Mouse (Mus musculus): ENCODE data around the gene 1700123O20Rik.

The 1700123O20Rik gene

DNA sequence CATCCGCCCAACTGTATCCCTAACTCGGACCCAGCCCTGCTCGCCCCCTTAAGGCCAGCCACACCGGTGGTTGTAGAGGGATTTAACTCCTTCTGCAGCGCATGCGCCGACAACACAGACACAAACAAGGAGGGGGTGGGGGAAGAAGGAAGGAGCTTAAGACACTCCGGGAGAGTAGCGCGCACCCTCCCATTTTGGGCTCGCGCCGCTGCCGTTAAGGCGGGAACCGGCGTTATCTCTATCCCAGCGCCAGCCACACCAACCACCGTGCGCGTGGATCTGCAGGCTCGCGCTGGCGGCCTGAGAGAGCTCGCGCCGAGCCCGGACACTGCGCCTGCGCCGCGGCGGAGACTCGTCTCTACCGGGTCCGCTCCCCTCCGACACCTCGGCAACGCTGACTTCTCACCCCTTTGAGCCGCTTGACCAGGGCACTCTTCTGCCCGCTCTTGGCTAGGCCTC lies at the start of gene 1700123O20Rik:
Gene 1700123O20Rik (plus strand): TSS at position 154 of the 459 bp plus-strand sequence.
- DNase-seq (ENCODE audit: low spot score in 2 of 2) = peak; percentile 87 to 89

DNA sequence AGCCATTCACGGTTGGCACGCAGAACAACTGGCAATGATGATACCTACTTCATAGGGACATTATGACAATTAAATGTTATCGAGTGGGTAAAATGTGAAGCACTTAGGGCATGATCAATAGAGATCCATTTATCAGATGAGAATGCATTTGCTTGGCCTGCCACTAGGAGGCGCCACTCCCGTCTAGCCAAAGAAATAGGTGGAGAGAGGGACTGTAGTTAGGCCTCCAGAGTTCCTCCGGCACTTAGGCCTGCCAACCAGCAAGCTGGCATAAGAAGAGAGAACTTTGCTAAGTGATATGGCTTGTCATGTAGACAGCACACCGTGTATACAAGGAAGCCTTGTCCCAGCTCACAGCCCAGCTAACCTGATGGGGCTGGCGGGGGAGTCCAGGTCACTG lies 49.1 kb upstream of the 1700123O20Rik start:
- peak in 1 of 2 experiments; percentile 59 for DNase-seq (ENCODE audit: low spot score in 2 of 2)

DNA sequence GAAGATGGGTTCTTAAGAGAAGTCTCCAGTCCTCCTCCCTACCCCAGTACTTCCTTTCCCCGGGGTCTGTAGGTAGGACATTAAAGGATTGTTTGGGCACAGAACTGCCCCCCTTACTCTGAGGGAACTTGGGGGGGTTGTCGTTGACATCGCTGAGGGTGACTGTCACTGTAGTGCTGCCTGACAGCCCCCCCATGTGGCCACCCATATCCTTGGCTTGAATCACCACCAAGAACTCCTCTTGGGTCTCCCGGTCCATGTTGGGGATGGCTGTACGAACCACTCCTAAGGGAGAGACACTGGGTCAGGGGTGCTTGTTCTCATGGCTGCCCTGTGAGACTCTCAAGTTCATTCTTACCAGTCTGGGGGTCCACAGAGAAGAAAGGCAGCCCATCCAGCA lies 47.8 kb upstream of the 1700123O20Rik start:
- peak in 1 of 2 experiments; percentile 58 for DNase-seq (ENCODE audit: low spot score in 2 of 2)

DNA sequence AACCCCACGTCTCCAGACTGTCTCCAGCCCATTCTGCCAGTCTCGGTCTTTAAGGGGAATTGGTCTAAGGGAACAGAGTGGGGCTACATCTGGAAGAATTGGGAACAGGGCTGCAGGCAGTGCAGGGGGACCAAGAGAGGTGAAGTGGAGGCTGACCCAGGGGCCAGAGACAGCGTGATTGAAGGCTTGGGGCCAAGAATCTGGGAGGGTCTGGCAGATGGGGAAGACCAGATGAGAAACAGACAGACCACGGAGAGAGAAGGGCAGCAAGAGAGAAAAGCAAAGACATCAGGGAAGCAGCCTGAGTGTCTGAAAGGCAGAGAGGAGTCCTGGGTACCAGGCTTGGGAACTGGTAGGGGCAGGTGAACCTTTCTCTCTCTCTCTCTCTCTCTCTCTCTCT lies 45.9 kb upstream of the 1700123O20Rik start:
- no peak for DNase-seq (ENCODE audit: low spot score in 2 of 2)

DNA sequence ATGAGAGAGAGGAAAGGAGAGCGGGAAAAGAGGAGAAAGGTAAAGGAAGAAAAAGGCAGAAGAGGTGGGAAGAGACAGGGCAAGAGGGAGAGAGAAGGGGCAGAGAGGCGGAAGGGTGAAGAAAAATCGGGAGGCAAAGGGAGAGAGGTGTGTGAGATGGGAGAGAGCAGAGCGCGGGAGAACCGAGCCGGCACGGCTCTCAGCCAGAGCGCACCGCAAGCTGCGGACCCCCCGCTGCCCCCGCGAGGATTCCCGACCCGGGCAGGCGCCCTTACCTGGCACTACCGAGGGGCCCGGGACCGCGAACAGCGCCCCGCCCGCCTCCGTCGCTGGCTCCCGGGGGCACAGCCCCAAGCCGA lies 45.1 kb upstream of the 1700123O20Rik start, which contains the start of gene Gm17606:
Gene Gm17606 (plus strand): TSS at position 7 of the 359 bp plus-strand sequence.
- no peak for DNase-seq (ENCODE audit: low spot score in 2 of 2)

DNA sequence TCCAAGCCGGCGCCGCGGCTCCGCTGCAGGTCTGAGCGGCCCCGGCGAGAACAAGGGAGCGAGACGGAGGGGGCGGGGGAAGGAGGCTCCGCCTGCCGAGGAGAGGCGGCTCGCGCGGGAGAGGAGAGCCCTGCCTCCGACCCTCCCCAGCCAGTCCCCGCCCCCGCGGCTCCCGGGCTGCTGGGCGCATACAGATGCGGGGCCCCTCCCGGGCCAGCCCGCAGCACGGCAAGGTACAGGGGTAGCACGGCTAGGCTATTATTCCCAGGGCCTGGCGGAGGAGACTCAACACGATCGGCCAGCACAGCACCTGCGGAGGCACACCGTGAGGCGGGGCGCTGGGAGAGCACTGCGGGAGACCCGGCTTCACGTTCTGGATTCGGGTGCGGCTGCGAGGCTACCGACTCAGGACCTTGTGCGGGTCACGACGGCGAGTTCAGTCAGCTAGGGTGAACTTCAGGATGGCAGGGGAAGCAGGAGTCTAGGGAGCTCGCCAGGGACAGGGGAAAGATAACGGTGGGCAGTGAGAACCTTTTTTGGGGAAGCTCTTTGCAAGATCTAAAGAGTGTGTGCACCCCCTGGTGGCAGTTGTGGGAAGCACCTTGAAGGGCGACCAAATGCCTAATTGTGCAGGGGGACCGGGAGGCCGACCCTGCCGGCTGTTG lies 44.6 kb upstream of the 1700123O20Rik start, which contains the start of gene Cdh24:
Gene Cdh24 (minus strand): TSS at position 60 of the 665 bp plus-strand sequence.
- DNase-seq (ENCODE audit: low spot score in 2 of 2) = peak; percentile 91 to 94

DNA sequence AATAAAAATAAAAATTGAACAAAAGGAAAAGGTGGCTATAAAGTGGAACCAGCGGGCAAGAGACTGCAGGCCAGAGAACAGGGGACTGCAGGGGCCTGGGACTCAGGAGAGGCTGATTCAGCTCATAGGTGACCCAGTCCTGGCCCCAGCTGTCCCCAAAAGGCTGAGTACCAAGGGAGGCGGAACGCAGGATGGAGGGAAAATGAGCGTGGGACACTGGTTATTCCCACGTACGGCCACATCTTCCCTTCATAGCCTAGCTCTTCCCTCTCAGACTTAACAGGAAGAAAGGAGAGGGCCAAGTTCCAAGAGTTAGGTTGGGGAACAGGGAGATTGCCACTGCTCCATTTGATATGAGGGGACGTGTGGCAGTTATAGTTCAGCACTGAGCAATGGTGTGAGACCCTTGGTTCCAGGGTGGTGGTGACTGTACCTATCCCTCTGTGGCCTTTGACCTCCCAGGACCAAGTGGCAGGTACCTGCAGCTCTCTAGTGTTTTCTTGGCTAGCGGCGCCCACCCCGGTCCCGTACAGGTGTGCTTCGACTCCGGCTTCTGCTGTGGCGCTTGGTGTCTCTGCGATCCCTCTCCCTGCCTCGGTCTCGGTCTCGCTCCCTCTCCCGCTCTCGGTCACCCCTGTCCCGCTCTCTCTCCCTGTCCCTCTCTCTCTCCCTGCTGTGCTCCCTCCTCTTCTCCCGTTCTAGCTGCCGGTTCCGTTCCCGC lies 43.6 kb upstream of the 1700123O20Rik start:
- DNase-seq (ENCODE audit: low spot score in 2 of 2) = peak in 1 of 2 experiments; percentile 70

DNA sequence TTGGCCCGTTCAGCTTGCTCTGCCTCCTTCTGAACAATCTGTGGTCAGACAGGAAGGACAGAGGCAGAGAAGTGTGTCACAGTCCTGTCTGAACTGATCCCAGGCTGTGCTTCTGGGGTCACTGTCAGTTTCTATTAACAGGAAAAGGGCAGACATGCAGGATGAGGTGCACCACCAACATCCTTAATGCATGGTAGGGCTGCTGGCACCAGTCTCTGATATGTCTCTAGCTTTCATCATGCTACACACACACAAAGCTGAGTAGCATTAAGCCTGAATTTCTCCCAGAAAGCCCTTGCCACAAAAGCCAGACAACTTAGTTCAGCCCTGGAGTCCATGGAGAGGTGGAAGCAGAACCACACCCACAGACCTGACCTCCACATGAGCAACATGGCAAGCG lies 43.0 kb upstream of the 1700123O20Rik start:
- no peak for DNase-seq (ENCODE audit: low spot score in 2 of 2)

DNA sequence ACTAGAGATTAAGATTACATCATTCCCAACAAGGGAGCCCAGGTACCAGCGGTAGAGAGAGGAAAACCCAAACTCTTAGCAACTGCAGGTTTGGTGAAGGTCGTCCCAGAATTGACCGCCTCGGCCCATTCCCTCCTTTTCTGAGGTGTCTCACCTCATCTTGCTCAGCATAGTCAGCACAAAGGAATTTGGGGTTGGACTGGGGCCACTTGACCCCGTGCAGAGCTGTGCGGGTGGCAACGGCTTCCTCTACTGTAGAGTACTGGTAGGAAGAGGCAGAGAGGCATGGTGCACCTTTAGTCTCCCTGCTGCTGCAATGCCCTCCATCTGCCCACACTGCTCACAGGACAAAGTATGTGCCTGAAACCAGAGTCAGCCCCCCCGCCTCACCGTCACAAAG lies 41.7 kb upstream of the 1700123O20Rik start:
- no peak for DNase-seq (ENCODE audit: low spot score in 2 of 2)

DNA sequence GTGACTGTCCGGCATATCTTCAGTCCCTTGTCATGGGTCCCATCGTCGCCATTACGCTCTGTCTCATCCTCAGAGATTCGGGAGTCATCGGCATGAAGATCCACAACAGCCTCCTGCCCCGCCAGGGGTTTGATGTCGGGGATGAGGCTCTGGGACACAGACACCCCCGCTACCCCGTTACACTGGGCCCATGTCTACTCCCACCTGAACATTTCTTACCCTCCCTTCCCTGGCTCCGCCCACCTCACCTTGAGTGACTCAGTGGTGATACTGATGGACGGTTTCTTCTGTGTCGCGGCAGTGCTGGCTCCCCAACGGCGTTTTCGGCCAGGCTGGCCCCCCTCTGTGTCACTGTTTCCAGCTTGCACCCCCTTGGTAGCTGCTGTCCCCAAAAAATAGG lies 39.6 kb upstream of the 1700123O20Rik start:
- DNase-seq (ENCODE audit: low spot score in 2 of 2) = no peak

DNA sequence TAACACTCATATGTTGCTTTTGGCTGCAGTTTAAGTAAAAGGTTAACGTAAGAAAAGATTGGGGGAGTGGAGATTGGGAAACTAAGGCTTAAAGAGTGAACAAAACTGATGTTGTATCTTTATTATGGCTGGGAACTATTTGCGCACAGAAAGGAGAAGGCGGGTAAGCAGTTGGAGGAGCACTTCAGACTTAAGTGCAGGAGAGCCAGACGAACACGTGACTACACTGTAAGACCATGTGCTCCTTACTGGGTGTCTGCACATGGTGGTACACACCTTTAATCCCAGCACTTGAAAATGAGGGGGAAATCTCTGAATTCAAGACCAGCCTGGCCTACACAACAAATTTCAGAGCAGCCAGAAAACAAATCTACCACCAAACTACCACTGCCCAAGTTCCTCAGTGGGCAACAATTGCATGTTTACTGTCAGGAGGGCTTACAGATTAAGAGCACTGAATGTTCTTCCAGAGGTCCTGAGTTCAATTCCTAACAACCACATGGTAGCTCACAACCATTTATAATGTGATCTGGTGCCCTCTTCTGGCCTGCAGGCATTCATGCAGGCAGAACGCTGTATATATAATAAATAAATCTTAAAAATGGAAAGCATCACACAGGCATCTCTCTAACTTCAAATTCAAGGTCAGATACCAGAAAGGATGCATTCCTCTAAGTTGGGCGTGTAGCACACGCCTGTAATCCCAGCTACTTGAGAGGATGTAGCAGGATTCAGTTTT lies 38.9 kb upstream of the 1700123O20Rik start:
- no peak for DNase-seq (ENCODE audit: low spot score in 2 of 2)

DNA sequence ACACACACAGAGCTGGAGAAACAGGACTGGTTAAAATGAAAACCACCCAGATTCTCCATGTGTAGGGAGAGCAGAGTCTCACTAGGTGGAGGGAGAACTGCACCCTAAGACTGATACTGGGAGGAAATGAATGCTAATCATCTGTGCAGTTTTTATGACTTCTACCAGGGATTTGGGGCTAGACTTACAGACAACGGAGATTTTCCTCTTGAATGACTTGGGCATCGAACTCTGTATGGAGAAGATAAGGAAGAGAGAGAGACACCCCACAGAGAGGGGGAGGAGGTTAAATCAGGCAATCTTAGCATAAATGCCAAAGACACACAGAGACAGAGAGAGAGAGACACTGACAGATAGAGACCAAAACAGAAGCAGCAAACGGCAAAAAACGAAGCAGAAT lies 38.1 kb upstream of the 1700123O20Rik start:
- DNase-seq (ENCODE audit: low spot score in 2 of 2) = no peak

DNA sequence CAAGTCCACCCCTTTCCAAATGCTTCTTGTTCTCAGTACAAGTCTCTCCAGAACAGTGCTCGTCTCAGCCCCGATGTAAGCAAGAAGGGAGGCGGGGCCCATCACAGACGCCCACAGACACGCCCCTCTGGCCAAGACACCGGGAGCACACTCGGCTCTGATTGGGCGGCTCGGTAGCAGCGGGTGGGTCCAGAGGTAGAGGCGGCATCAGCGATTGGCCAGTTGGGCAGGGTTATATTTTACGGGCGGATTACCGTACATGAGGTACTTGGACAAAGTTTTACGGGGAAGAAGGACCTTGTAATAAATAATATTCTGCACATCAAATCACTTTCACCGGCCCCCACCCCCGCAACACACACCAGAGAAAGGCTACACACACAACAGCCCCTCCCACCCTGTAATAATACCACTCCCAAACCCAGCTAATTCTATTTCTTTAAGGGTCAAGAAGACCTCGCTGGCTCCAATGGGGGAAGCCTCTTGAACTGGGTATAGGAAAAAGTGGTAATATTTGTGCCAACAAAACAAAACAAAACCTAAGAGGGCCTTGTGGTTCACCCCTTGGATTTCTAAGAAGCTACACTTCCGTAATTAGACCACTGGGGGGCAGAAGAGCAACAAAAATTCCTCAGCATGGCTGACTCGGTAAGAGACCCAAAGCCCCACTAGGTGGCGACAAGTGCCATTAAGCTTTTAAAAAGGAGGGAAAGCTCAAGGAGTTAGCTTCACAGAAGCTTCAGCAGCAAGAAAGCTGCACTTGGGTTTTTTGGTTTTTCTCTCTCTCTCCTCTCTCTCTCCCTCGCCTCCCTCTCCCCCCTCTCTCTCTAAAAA lies 35.2 kb upstream of the 1700123O20Rik start:
- peak; percentile 85 to 91 for DNase-seq (ENCODE audit: low spot score in 2 of 2)

DNA sequence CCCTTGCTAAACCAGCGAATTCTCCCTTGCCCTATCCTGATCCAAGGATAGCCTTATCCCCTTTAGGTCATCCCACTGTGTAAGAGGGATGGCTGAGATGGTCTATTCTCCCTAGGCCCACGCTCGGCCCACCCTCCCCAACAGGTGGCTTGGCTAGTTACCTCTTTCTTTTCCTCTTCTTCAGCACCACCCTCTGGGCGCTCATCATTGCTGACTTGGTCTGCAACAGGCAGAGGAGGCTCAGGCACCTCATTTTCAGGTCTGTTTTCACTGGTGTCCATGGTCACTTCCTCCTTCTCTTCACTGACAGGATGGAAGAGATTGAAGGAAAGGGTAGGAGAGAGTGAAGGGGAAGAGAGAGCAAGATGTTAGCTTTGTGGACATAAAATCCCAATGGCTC lies 34.5 kb upstream of the 1700123O20Rik start:
- DNase-seq (ENCODE audit: low spot score in 2 of 2) = no peak

DNA sequence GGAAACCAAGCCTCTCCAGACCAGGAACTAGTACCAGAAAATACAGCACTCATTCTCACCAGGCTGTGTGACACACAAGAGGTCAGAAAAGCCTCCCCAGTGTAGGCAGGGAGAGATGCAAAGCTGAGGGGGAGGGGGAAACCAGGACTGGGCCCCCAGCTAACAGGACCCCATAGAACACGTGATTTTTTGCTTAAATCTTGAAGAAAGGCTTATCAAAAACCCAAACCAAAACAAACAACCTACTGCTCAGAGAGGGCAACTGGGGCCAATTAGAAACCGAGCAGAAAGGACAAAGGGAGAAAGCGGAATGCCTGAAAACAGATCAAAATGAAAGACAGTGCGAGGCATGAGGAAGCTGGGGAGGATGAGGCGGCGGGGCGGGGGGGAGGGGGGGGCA lies 33.2 kb upstream of the 1700123O20Rik start:
- DNase-seq (ENCODE audit: low spot score in 2 of 2) = no peak

DNA sequence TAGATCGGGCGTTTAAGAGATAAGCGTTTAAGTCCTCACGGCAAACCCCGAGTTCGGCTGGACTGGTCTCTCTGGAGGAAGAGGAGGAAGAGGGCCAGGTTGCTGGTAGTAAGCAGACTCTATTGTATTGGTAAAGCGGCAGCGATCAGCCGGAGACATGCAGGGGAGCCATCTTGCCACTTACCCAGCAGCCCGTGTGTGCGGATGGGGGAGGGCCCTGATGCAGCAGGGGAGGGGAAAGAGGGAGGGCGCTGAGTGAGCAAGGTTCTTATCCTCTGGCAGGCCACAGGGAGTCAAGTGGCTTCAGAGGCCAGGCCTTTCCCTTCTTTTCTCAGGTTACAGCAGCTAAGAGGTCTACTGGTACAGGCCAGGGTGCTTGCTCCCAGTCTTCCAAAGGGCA lies 32.5 kb upstream of the 1700123O20Rik start:
- DNase-seq (ENCODE audit: low spot score in 2 of 2) = peak; percentile 89 to 93

DNA sequence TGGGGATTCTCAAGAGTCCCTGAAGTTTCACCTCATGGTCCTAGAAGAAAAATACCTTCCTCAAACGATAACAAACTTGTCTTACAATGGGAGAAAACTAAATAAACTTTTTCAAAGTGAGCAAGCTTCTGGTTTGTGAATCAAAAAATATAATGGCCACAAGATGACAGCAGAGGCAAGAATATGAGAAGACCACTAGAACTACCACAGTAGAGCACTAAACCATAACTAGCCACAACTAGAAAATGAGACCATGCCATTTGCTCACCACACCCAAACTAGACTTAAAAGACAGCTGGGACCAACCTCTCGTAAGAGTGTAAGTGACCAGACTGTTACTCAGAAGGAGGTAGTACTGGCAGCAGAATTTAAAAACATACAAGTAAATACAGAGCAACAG lies 26.0 kb upstream of the 1700123O20Rik start:
- DNase-seq (ENCODE audit: low spot score in 2 of 2) = no peak

DNA sequence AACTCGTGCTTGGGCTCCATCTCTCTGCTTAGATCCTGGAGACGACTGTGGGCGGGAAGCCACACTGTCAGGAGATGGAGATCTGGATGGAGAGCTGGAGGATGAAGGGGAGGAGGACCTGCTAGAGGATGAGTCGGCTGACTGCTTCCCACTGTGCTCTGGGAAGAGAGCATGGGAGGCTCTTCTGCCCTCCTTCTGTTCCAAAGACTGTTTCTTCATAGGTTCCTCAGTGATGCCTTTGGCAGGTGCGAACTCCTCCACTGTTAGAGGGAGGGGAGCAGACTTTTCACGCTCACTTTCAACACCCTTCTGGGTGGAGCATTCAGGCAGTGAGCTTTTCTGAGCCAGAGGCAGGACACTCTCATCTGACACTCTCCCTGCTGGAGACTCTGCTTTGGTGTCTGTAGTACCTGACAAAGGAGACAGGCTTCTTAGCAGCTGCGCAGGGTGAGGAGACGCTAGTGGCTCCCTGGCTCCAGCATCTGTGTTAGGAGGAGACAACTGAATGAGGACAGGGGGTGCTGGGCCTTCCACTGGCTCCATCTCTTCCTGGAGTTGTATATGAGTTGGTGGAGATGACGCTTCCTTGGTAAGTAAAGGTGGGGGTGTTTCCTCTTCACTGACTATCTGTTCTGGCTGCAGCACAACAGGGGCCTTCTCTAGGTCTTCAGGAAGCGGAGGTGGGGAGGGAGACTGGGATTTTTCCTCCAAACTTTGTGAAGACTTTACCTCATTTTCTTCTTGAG lies 21.4 kb upstream of the 1700123O20Rik start:
- no peak for DNase-seq (ENCODE audit: low spot score in 2 of 2)

DNA sequence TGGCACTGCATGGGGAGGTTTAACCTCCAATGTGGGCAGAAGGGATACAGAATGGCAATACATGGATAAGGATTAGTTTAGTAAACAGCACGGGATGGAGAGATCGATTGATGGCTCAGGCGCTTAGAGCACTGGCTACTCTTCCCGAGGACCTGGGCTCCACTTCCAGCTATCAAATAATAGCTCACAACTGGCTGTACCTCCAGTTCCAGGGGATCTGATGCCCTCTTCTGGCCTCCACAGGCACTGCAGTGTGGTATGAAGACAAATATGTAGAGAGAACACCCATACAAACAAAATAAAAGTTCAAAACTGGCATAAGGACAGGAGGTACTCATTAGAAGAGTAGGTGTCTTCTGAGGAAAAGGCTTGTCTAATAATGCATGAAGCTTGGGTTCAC lies 16.6 kb upstream of the 1700123O20Rik start:
- no peak for DNase-seq (ENCODE audit: low spot score in 2 of 2)

DNA sequence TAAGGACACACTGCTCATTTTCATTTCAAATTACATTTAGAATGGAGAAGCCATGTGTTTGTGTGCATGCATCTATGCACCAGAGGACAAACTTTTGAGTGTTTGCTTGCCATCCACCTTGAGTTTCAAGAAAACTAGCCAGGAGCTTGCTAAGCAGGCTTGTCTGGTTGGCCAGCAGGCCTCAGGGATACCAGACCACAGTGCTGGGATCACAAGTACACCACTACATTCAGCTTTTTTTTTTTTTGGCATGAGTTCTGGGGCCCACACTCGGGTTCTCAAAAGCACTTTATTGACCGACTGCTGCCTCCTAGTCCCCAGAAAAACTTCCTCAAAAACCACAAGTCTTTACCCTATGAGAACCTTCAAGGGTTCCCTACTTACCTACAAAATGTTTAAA lies 11.7 kb upstream of the 1700123O20Rik start:
- no peak for DNase-seq (ENCODE audit: low spot score in 2 of 2)

DNA sequence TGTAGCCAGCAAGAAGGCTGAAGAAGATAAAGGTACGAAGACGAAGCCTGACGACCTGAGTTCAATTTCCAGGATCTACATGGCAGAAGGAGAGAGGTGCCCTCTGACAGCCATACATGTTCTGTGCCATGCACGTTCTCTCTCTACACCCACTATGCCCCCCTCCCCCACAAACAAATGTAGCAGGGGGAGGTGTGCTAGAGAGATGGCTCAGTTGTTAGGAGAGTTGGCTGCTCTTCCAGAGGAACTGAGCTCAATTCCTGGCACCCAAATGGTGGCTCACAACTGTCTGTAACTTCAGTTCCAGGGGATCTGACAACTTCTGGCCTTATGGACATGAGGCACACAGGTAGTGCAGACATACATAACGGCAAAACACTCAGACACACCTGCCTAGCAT lies 9.7 kb upstream of the 1700123O20Rik start:
- DNase-seq (ENCODE audit: low spot score in 2 of 2) = no peak
